Mouse (Mus musculus): ENCODE measurements around the gene Abo. TPM values are rescaled to one million over a fixed set of nuclear protein-coding genes. Genes with fewer than 3 reads are reported as not detected.

Gene Abo
- polyA plus RNA-seq, 1 experiment, result not detected

- H3K36me3 ChIP-seq (ENCODE audit: control insufficient read depth, insufficient read depth), result no peaks in the 10 kb centered on the region
- H3K4me3 ChIP-seq, result no peak overlapping the region
- no peak overlapping the region for H3K4me2 ChIP-seq (ENCODE audit: low read depth)
- no peak for TF ChIP-seq MAX (IDR thresholded peaks at IDR 0.05; ENCODE audit: low read depth)
- no peak for TF ChIP-seq MYOD1 (IDR thresholded peaks at IDR 0.05; ENCODE audit: control insufficient read depth in 1 of 3, insufficient read length in 2 of 3, low read depth in 2 of 3)
- no peak for TF ChIP-seq USF1 (IDR thresholded peaks at IDR 0.05; ENCODE audit: low read depth)
- no peak for TF ChIP-seq POLR2A (IDR thresholded peaks at IDR 0.05; ENCODE audit: insufficient read length, low read depth)
- no peak for TF ChIP-seq TCF12 (IDR thresholded peaks at IDR 0.05; ENCODE audit: insufficient read depth, poor library complexity, severe bottlenecking)
- TF ChIP-seq POLR2AphosphoS2 (IDR thresholded peaks at IDR 0.05; ENCODE audit: insufficient read length, low read depth), result no peak
- TF ChIP-seq CEBPB (IDR thresholded peaks at IDR 0.05; ENCODE audit: insufficient read depth, poor library complexity, severe bottlenecking), result no peak
- TF ChIP-seq SRF (IDR thresholded peaks at IDR 0.05; ENCODE audit: control insufficient read depth, insufficient read length, low read depth), result no peak
- TF ChIP-seq TCF3 (IDR thresholded peaks at IDR 0.05; ENCODE audit: insufficient read length, low read depth), result no peak
- TF ChIP-seq MYOG (IDR thresholded peaks at IDR 0.05; ENCODE audit: control insufficient read depth in 1 of 3, insufficient read depth in 1 of 3, insufficient read length in 2 of 3, low read depth in 2 of 3), result no peak
- TF ChIP-seq E2F4 (IDR thresholded peaks at IDR 0.05; ENCODE audit: insufficient read depth), result no peak
- TF ChIP-seq REST (IDR thresholded peaks at IDR 0.05; ENCODE audit: insufficient read depth, insufficient read length), result no peak
- no peak overlapping the region for H3ac ChIP-seq (ENCODE audit: control insufficient read depth, insufficient read length)
- peaks cover 52% of the 10 kb centered on the region for H3K79me2 ChIP-seq (ENCODE audit: control insufficient read depth, insufficient read depth)
- no peaks in the 10 kb centered on the region for H3K27me3 ChIP-seq (ENCODE audit: control insufficient read depth, insufficient read depth, insufficient read length)
These were observed 41.7 kb upstream of the Abo start for GRCm38 (mm10) chr2:26906431-26906830.

- Histone ChIP-seq H3K36me3 (ENCODE audit: control insufficient read depth, insufficient read depth) (no peaks in the 10 kb centered on the region), H3K4me2 (ENCODE audit: low read depth) (no peak overlapping the region), H3K79me2 (ENCODE audit: control insufficient read depth, insufficient read depth) (peaks cover 52% of the 10 kb centered on the region), H3K4me3 (no peak overlapping the region), H3ac (ENCODE audit: control insufficient read depth, insufficient read length) (no peak overlapping the region), H3K27me3 (ENCODE audit: control insufficient read depth, insufficient read depth, insufficient read length) (no peaks in the 10 kb centered on the region)
- TF ChIP-seq REST (IDR thresholded peaks at IDR 0.05; ENCODE audit: insufficient read depth, insufficient read length) (no peak), MAX (IDR thresholded peaks at IDR 0.05; ENCODE audit: low read depth) (no peak), E2F4 (IDR thresholded peaks at IDR 0.05; ENCODE audit: insufficient read depth) (no peak), POLR2AphosphoS2 (IDR thresholded peaks at IDR 0.05; ENCODE audit: insufficient read length, low read depth) (no peak), TCF3 (IDR thresholded peaks at IDR 0.05; ENCODE audit: insufficient read length, low read depth) (no peak), MYOD1 (IDR thresholded peaks at IDR 0.05; ENCODE audit: control insufficient read depth in 1 of 3, insufficient read length in 2 of 3, low read depth in 2 of 3) (no peak), USF1 (IDR thresholded peaks at IDR 0.05; ENCODE audit: low read depth) (no peak), TCF12 (IDR thresholded peaks at IDR 0.05; ENCODE audit: insufficient read depth, poor library complexity, severe bottlenecking) (no peak), SRF (IDR thresholded peaks at IDR 0.05; ENCODE audit: control insufficient read depth, insufficient read length, low read depth) (no peak), POLR2A (IDR thresholded peaks at IDR 0.05; ENCODE audit: insufficient read length, low read depth) (no peak), CEBPB (IDR thresholded peaks at IDR 0.05; ENCODE audit: insufficient read depth, poor library complexity, severe bottlenecking) (no peak), MYOG (IDR thresholded peaks at IDR 0.05; ENCODE audit: control insufficient read depth in 1 of 3, insufficient read depth in 1 of 3, insufficient read length in 2 of 3, low read depth in 2 of 3) (no peak)
These were observed 41.2 kb upstream of the Abo start for GRCm38 (mm10) chr2:26905936-26906335.

GRCm38 (mm10) chr2:26903311-26903710 is 38.5 kb upstream of the Abo start:
- H3K4me2 ChIP-seq (ENCODE audit: low read depth), result peak overlapping the region; percentile 75
- H3K79me2 ChIP-seq (ENCODE audit: control insufficient read depth, insufficient read depth), result peaks cover 45% of the 10 kb centered on the region
- peak overlapping the region; percentile 61 for H3ac ChIP-seq (ENCODE audit: control insufficient read depth, insufficient read length)
- no peaks in the 10 kb centered on the region for H3K27me3 ChIP-seq (ENCODE audit: control insufficient read depth, insufficient read depth, insufficient read length)
- peak overlapping the region; percentile 95 for H3K4me3 ChIP-seq
- H3K36me3 ChIP-seq (ENCODE audit: control insufficient read depth, insufficient read depth), result peaks cover 14% of the 10 kb centered on the region
- TF ChIP-seq MAX (IDR thresholded peaks at IDR 0.05; ENCODE audit: low read depth), result no peak
- no peak for TF ChIP-seq MYOD1 (IDR thresholded peaks at IDR 0.05; ENCODE audit: control insufficient read depth in 1 of 3, insufficient read length in 2 of 3, low read depth in 2 of 3)
- TF ChIP-seq TCF12 (IDR thresholded peaks at IDR 0.05; ENCODE audit: insufficient read depth, poor library complexity, severe bottlenecking), result no peak
- TF ChIP-seq SRF (IDR thresholded peaks at IDR 0.05; ENCODE audit: control insufficient read depth, insufficient read length, low read depth), result no peak
- TF ChIP-seq CEBPB (IDR thresholded peaks at IDR 0.05; ENCODE audit: insufficient read depth, poor library complexity, severe bottlenecking), result peak; percentile 50; the same call in 1 of the 2 replicates

- TF ChIP-seq POLR2A (IDR thresholded peaks at IDR 0.05; ENCODE audit: insufficient read length, low read depth) (peak; percentile 50), E2F4 (IDR thresholded peaks at IDR 0.05; ENCODE audit: insufficient read depth) (peak; percentile 20), MYOG (IDR thresholded peaks at IDR 0.05; ENCODE audit: control insufficient read depth in 1 of 3, insufficient read depth in 1 of 3, insufficient read length in 2 of 3, low read depth in 2 of 3) (peak; percentile 17 to 88 (median 77)), TCF12 (IDR thresholded peaks at IDR 0.05; ENCODE audit: insufficient read depth, poor library complexity, severe bottlenecking) (peak; percentile 18), USF1 (IDR thresholded peaks at IDR 0.05; ENCODE audit: low read depth) (no peak), MYOD1 (IDR thresholded peaks at IDR 0.05; ENCODE audit: control insufficient read depth in 1 of 3, insufficient read length in 2 of 3, low read depth in 2 of 3) (peak; percentile 71 to 88 (median 75)), CEBPB (IDR thresholded peaks at IDR 0.05; ENCODE audit: insufficient read depth, poor library complexity, severe bottlenecking) (no peak), POLR2AphosphoS2 (IDR thresholded peaks at IDR 0.05; ENCODE audit: insufficient read length, low read depth) (peak; percentile 43), SRF (IDR thresholded peaks at IDR 0.05; ENCODE audit: control insufficient read depth, insufficient read length, low read depth) (peak; percentile 40), MAX (IDR thresholded peaks at IDR 0.05; ENCODE audit: low read depth) (no peak)
- Histone ChIP-seq H3ac (ENCODE audit: control insufficient read depth, insufficient read length) (peak within 1 kb of the TSS; percentile 61), H3K4me2 (ENCODE audit: low read depth) (peak within 1 kb of the TSS; percentile 97), H3K4me3 (peak within 1 kb of the TSS; percentile 95), H3K79me2 (ENCODE audit: control insufficient read depth, insufficient read depth) (peaks cover 41% of the 10 kb centered on the region), H3K36me3 (ENCODE audit: control insufficient read depth, insufficient read depth) (peaks cover 20% of the 10 kb centered on the region), H3K27me3 (ENCODE audit: control insufficient read depth, insufficient read depth, insufficient read length) (no peaks in the 10 kb centered on the region)
These were observed 37.9 kb upstream of the Abo start, which contains the start of gene Surf6 for GRCm38 (mm10) chr2:26902467-26903220. Gene Surf6 (minus strand): TSS chr2:26902879.
